Mouse (Mus musculus) forebrain, embryonic 14.5 days (tissue): Measurements from ENCODE around the gene Gpr183. TPM values are rescaled to one million over a fixed set of nuclear protein-coding genes. Genes with fewer than 3 reads are reported as not detected.

ENCODE experiments used
- ATAC-seq: fragments of 200-750 bp; cut with Nextera tagmentation; 2 replicates; pipeline ENCODE4 v1.8.0; 2017; ENCODE audit warnings: mild to moderate bottlenecking, moderate library complexity
- DNase-seq: peaks from one replicate; pipeline ENCODE4 v3.0.0-alpha.2; 2015; ENCODE audit warnings: low spot score
- H3K27ac ChIP-seq: fragments of 300-500 bp; sonication (generic); 2 replicates; pipeline ENCODE4 v1.5.1; 2014; ENCODE audit warnings: low read depth, mild to moderate bottlenecking, control low read depth, low read length, moderate library complexity
- H3K27me3 ChIP-seq: fragments of 300-500 bp; sonication (generic); replicated peaks from 2 replicates; pipeline ENCODE4 v1.6.1; 2014; ENCODE audit warnings: low read length, control low read depth, mixed read lengths; ENCODE audit not compliant: control insufficient read depth, insufficient read depth
- H3K36me3 ChIP-seq: fragments of 300-500 bp; sonication (generic); 2 replicates; pipeline ENCODE4 v1.6.1; 2014; ENCODE audit warnings: low read length, control low read depth; ENCODE audit not compliant: control insufficient read depth, insufficient read depth
- H3K4me1 ChIP-seq: fragments of 300-500 bp; sonication (generic); 2 replicates; pipeline ENCODE4 v1.6.1; 2014; ENCODE audit warnings: antibody characterized with exemption, low read length, control low read depth; ENCODE audit not compliant: control insufficient read depth, insufficient read depth
- H3K4me2 ChIP-seq: fragments of 300-500 bp; sonication (generic); 2 replicates; pipeline ENCODE4 v1.6.1; 2014; ENCODE audit warnings: mild to moderate bottlenecking, control low read depth, low read length
- H3K4me3 ChIP-seq: fragments of 300-500 bp; sonication (generic); 2 replicates; pipeline ENCODE4 v1.5.1; 2014; ENCODE audit warnings: low read depth, low read length, control low read depth
- H3K9ac ChIP-seq: fragments of 300-500 bp; sonication (generic); 2 replicates; pipeline ENCODE4 v1.6.1; 2014; ENCODE audit warnings: mild to moderate bottlenecking, low read length, control low read depth, moderate library complexity
- H3K9me3 ChIP-seq: fragments of 300-500 bp; sonication (generic); replicated peaks from 2 replicates; pipeline ENCODE4 v1.6.1; 2016; ENCODE audit warnings: low read length, control low read depth, mixed read lengths; ENCODE audit not compliant: control insufficient read depth
- WGBS: fragments of 180-500 bp; shearing (Covaris S2); extraction: QIAGEN DNeasy Blood & Tissue Kit; methylation state at CpG from one replicate; pipeline ENCODE4 v1.1.7; 2014; 5-methylcytosine and 5-hydroxymethylcytosine counted together
- polyA plus RNA-seq: library from polyadenylated mRNA; unstranded; fragments of >200 nt; fragmentation: Nextera tagmentation; extraction: Ambion mirVana; gene quantifications from 2 replicates; pipeline ENCODE4 v1.2.1, GENCODE M21; 2014

Gene Gpr183
- polyA plus RNA-seq, 1 experiment from 2014 or later = 1.1 TPM

- no peak for ATAC-seq
- whole genome bisulfite sequencing = 95% methylated on average over 10 of the region's 10 CpGs
- H3K27me3 ChIP-seq = no peaks in the 10 kb centered on the region
These were observed 7.7 kb downstream of the Gpr183 start for GRCm38 (mm10) chr14:121957176-121957871.

DNA sequence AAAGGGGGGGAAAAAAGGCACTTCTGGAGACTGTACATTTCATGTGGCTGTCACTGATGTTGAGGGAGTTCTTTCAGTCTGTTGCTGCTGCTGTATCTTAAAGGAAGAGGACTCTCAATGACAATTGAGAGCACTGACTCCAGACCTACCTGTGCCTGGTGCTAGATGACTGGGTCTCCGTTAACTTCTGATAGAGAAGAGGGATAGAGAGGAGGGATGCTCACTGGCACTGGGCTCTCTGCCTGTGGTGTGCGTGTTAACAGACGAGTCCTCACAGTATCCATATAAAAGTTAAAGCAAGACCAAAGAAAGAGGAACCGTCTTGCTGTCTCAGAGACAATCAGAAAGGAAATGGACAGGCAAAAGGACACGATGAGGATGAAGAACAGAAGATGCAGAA, 8.7 kb downstream of the Gpr183 start:
- H3K27me3 ChIP-seq = no peaks in the 10 kb centered on the region
- H3K4me3 ChIP-seq = no peak overlapping the region
- H3K4me2 ChIP-seq = no peak overlapping the region
- H3K27ac ChIP-seq = no peak overlapping the region
- ATAC-seq (no peak), DNase-seq (no peak)
- 95% methylated on average over 5 of the region's 5 CpGs for WGBS
- H3K9me3 ChIP-seq = no peaks in the 10 kb centered on the region
- no peak overlapping the region for H3K9ac ChIP-seq
- 0 out of 2 replicates have a peak, but pooled peaks cover 4% of the 10 kb centered on the region for H3K36me3 ChIP-seq
- no peaks in the 10 kb centered on the region for H3K4me1 ChIP-seq

More at GRCm38 (mm10) chr14:121957176-121957871, 7.7 kb downstream of the Gpr183 start:
- no peak overlapping the region for H3K4me3 ChIP-seq
- H3K27ac ChIP-seq = no peak overlapping the region
- no peaks in the 10 kb centered on the region for H3K9me3 ChIP-seq
- H3K4me1 ChIP-seq = no peaks in the 10 kb centered on the region
- H3K9ac ChIP-seq = no peak overlapping the region
- H3K36me3 ChIP-seq = 0 out of 2 replicates have a peak, but pooled peaks cover 4% of the 10 kb centered on the region
- no peak for DNase-seq
- no peak overlapping the region for H3K4me2 ChIP-seq

DNA sequence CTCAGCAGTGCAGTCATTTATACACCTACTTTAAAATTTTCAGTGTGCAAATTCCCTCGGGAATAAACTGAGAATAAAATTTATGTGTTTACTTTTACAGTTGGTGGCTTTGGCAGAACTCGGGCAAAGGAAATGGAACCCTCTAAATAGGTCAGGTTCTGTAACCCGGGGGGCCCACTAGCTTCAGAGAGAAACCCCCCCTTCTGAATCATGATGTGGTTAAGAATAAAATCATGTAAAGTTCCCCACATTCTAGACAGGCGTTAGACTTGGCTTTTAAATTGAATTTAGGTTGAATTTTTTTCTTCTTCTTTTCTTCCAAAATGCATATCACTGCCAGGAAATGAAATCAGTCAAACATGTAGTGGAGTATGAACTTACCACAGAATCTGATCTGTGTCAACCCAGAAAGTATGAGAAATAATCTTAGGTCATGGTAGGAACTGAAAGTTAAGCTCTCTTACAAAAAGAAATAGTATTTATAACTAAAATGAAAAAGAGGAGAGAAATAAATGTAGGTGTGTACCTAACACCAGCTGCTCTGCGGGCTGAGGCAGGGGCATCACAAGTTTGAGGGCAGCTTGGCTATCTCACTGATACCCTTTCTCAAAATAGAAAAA, 9.7 kb downstream of the Gpr183 start:
- ATAC-seq = no peak

GRCm38 (mm10) chr14:121954608-121955007, 10.4 kb downstream of the Gpr183 start:
- Histone ChIP-seq H3K36me3 (0 out of 2 replicates have a peak, but pooled peaks cover 4% of the 10 kb centered on the region), H3K9ac (no peak overlapping the region), H3K4me2 (no peak overlapping the region), H3K9me3 (no peaks in the 10 kb centered on the region), H3K4me1 (no peaks in the 10 kb centered on the region), H3K27me3 (no peaks in the 10 kb centered on the region), H3K27ac (no peak overlapping the region), H3K4me3 (no peak overlapping the region)
- no peak for DNase-seq
- ATAC-seq = no peak
- WGBS = 97% methylated on average over 12 of the region's 12 CpGs

More for the DNA sequence above, 9.7 kb downstream of the Gpr183 start:
- Histone ChIP-seq H3K9ac (no peak overlapping the region), H3K27ac (no peak overlapping the region), H3K4me3 (no peak overlapping the region), H3K4me2 (no peak overlapping the region), H3K36me3 (0 out of 2 replicates have a peak, but pooled peaks cover 4% of the 10 kb centered on the region), H3K4me1 (no peaks in the 10 kb centered on the region), H3K9me3 (no peaks in the 10 kb centered on the region), H3K27me3 (no peaks in the 10 kb centered on the region)
- DNase-seq = no peak
- 92% methylated on average over 5 of the region's 5 CpGs for WGBS

- Histone ChIP-seq H3K4me3 (no peak overlapping the region), H3K9me3 (no peaks in the 10 kb centered on the region), H3K36me3 (0 out of 2 replicates have a peak, but pooled peaks cover 4% of the 10 kb centered on the region), H3K9ac (no peak overlapping the region), H3K27me3 (no peaks in the 10 kb centered on the region), H3K4me1 (no peaks in the 10 kb centered on the region), H3K4me2 (no peak overlapping the region), H3K27ac (no peak overlapping the region)
- ATAC-seq = no peak
- 95% methylated on average over 11 of the region's 11 CpGs for WGBS
- no peak for DNase-seq
These were observed 10.9 kb downstream of the Gpr183 start for GRCm38 (mm10) chr14:121954129-121954528.

- 93% methylated on average over 5 of the region's 5 CpGs for WGBS
- H3K27ac ChIP-seq = no peak overlapping the region
- H3K36me3 ChIP-seq = 0 out of 2 replicates have a peak, but pooled peaks cover 4% of the 10 kb centered on the region
- H3K4me3 ChIP-seq = no peak overlapping the region
- no peak overlapping the region for H3K9ac ChIP-seq
- no peaks in the 10 kb centered on the region for H3K4me1 ChIP-seq
- no peaks in the 10 kb centered on the region for H3K27me3 ChIP-seq
- DNase-seq (no peak), ATAC-seq (no peak)
- no peak overlapping the region for H3K4me2 ChIP-seq
- no peaks in the 10 kb centered on the region for H3K9me3 ChIP-seq
These were observed 13.0 kb downstream of the Gpr183 start for GRCm38 (mm10) chr14:121952046-121952400.

DNA sequence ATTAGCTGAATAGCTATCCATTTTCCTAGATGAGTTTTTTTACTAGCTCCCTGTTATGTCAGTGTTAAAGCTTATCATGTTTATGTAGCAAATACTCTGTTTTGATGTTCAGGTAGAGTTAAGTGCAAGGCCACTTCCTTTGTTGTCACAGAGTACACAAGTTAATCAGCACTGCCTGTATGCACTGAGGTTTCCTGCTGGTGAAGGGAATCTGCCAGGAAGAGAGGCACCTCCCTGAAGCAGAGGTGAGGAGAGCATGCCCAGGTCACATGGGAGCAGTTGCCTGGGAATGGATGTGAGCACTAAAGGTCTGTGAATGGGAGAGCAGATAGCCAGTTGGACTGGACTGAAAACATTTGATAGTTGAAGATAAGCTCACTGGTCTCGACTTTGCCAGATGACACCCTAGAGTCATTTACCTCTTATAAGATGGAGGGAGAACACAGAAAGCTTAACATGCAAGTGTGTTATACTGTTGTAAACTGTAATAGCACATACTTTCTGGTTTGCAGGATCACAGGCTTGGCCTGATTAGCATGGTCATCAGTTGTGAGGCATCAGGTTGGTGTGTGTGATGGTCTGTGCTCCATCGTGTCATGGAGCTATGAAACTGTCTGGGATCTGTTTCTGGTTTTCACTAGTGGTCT, 13.5 kb downstream of the Gpr183 start:
- no peaks in the 10 kb centered on the region for H3K9me3 ChIP-seq
- H3K4me2 ChIP-seq = no peak overlapping the region
- H3K4me1 ChIP-seq = no peaks in the 10 kb centered on the region
- DNase-seq (no peak), ATAC-seq (no peak)
- H3K27me3 ChIP-seq = no peaks in the 10 kb centered on the region
- no peak overlapping the region for H3K27ac ChIP-seq
- 88% methylated on average over 2 of the region's 2 CpGs for WGBS
- no peak overlapping the region for H3K9ac ChIP-seq
- H3K36me3 ChIP-seq = 0 out of 2 replicates have a peak, but pooled peaks cover 4% of the 10 kb centered on the region
- H3K4me3 ChIP-seq = no peak overlapping the region

- ATAC-seq (no peak), DNase-seq (no peak)
- Histone ChIP-seq H3K27me3 (no peaks in the 10 kb centered on the region), H3K36me3 (0 out of 2 replicates have a peak, but pooled peaks cover 4% of the 10 kb centered on the region), H3K4me2 (no peak overlapping the region), H3K27ac (no peak overlapping the region), H3K4me1 (no peaks in the 10 kb centered on the region), H3K9ac (no peak overlapping the region), H3K4me3 (no peak overlapping the region), H3K9me3 (no peaks in the 10 kb centered on the region)
- 95% methylated on average over 5 of the region's 5 CpGs for WGBS
These were observed 15.1 kb downstream of the Gpr183 start for GRCm38 (mm10) chr14:121949897-121950296.
